Mouse (Mus musculus): ENCODE data around the gene Fam57a.

DNA sequence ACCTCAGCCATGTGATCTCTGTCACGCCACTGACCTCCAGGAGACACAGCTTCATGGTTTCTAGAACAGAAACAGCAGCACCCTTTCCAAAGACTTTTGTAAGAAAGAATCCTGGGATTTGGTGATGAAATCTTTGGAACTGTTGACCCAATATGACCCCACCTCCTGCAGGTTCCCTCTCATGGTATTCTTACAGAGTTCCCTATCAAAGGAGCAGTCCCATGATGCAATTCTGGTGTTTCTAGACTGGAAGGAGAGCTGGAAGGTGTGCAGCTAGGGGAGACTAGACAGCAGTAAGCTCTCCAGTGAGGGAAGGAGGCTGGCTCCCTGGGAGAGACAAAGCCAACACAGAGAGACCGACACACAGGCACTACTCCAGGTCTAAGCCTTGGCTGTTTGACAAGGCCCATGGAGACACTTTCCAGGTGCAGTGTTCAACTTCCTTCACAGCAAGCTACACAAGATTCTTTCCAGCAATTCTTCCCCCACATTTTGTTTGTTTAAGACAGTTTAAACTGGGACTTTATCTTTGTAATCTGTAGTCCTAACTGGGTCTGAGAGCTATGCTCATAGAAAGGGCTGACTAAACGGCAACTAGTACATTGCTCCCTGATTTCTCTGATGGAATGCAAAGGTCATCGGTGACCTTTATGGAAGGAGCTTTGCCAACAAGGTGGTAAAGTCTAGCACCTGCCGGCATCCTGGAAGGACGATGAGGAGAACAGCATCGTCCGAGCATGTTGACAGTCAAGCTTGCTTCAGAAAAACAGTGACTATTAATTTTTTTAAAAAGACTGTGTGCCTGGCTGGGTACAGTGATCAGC lies 33.1 kb upstream of the Fam57a start:
- no peak for TF ChIP-seq CTCF (IDR thresholded peaks at IDR 0.05)
- TF ChIP-seq EP300 (IDR thresholded peaks at IDR 0.05) = no peak

Measured in lung, postnatal 0 days (tissue).